Mouse (Mus musculus) CD8-positive naive resting alpha-beta T cell, adult 2 months (primary cell): ENCODE data around the gene Pbx1.

Experiments used
- DNase-seq, 2 experiments: peaks; one replicate each; pipeline ENCODE4 v3.0.0; 2022; ENCODE audit warnings: low read depth in 2 of 2, low spot score in 2 of 2

The Pbx1 gene

GRCm38 (mm10) chr1:168426281-168426680 is 5.8 kb downstream of the Pbx1 start:
- DNase-seq = no peak

- no peak for DNase-seq
These were observed 6.9 kb downstream of the Pbx1 start for GRCm38 (mm10) chr1:168425017-168425705.

- no peak for DNase-seq
These were observed 8.6 kb downstream of the Pbx1 start for GRCm38 (mm10) chr1:168423389-168423930.

GRCm38 (mm10) chr1:168418903-168419302 is 13.2 kb downstream of the Pbx1 start:
- no peak for DNase-seq

- DNase-seq = no peak
These were observed 14.4 kb downstream of the Pbx1 start for GRCm38 (mm10) chr1:168417626-168418025.

- DNase-seq = no peak
These were observed 15.2 kb downstream of the Pbx1 start for GRCm38 (mm10) chr1:168416729-168417437.

GRCm38 (mm10) chr1:168410611-168411010 is 21.5 kb downstream of the Pbx1 start:
- no peak for DNase-seq

- no peak for DNase-seq
These were observed 22.0 kb downstream of the Pbx1 start for GRCm38 (mm10) chr1:168410054-168410453.

GRCm38 (mm10) chr1:168408757-168409156 is 23.3 kb downstream of the Pbx1 start:
- DNase-seq = no peak

GRCm38 (mm10) chr1:168407958-168408357 is 24.1 kb downstream of the Pbx1 start:
- no peak for DNase-seq

- no peak for DNase-seq
These were observed 25.8 kb downstream of the Pbx1 start for GRCm38 (mm10) chr1:168406291-168406675.

GRCm38 (mm10) chr1:168405645-168406290 is 26.3 kb downstream of the Pbx1 start:
- no peak for DNase-seq

- no peak for DNase-seq
These were observed 28.5 kb downstream of the Pbx1 start for GRCm38 (mm10) chr1:168403529-168403928.

GRCm38 (mm10) chr1:168402683-168403082 is 29.4 kb downstream of the Pbx1 start:
- no peak for DNase-seq

- DNase-seq = no peak
These were observed 36.4 kb downstream of the Pbx1 start for GRCm38 (mm10) chr1:168395523-168396159.

- DNase-seq = no peak
These were observed 37.5 kb downstream of the Pbx1 start for GRCm38 (mm10) chr1:168394535-168394934.

GRCm38 (mm10) chr1:168393456-168393855 is 38.6 kb downstream of the Pbx1 start:
- no peak for DNase-seq

- DNase-seq = no peak
These were observed 39.6 kb downstream of the Pbx1 start for GRCm38 (mm10) chr1:168392500-168392853.

GRCm38 (mm10) chr1:168391617-168392499 is 40.2 kb downstream of the Pbx1 start:
- DNase-seq = no peak

- no peak for DNase-seq
These were observed 41.3 kb downstream of the Pbx1 start for GRCm38 (mm10) chr1:168390748-168391147.

GRCm38 (mm10) chr1:168386159-168386558 is 45.9 kb downstream of the Pbx1 start:
- no peak for DNase-seq
